Mouse (Mus musculus) spleen, postnatal 4 days (tissue): Measurements from ENCODE around the gene Slc12a4.
A peak's percentile ranks its signal among the peaks of the same experiment; 100 is the strongest.

Source experiments
- DNase-seq, 2 experiments: peaks; one replicate each; pipeline ENCODE4 v3.0.0; 2022; ENCODE audit warnings: low spot score in 2 of 2

The Slc12a4 gene

DNA sequence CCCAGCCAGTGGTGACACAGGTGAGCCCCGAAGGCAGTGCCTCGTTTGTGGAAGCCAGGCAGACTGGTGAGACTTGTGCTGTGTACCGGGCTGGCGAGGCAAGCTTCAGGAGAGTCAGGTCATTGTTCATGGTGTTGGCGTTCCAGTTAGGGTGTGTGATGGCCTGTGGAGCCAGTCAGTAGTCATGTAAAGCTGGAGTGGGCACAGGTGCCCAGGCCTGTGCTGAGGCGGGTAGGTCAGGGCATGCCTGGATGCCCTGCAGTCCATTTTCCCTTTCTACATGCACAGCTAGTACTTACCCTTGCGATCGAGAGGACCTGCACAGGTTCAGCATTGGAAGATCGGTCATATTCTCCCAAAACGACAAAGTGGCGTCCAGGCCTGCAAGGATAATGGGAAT lies 33.4 kb downstream of the Slc12a4 start:
- peak in 1 of 2 experiments; percentile 61 for DNase-seq

DNA sequence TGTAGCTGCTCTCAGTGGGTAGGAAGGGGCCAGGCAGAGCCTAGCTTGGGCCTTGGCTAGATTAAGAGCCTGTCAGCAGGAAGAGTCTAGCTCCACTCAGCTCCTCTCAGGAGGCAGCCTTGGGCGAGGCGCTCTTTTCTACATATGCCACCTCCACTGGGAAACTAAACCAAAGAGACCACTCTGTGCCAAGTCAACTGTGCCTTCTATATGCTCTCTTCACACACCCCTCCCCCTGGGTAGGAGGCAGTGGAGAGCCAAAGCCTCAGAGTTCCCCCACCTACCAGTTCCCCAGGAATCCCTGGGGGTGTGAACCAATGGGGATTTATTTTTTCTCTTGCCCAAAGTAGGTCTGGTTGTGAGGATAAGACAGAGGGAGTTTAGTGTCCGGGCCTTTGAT lies 34.6 kb downstream of the Slc12a4 start:
- no peak for DNase-seq

DNA sequence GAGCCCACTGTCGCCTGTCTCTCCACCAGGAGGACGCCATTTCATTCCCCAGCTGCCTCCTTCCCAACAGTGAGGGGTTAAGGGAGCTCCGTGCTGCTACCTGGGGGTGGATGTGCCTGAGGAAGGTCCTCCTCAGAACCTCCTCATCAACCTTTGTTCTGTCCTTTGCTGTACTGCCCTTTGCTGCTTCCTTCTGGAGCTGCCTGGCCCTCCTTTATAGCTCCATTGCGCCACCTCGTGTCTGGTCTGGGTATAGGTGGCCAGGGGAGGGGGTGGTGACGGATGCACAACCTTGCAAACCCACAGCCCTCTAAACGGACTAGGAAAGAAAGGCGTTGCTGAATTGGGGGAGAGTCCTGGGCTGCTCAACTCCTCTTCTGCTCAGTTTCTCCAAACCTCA lies 35.3 kb downstream of the Slc12a4 start:
- DNase-seq, result peak; percentile 87 to 98

DNA sequence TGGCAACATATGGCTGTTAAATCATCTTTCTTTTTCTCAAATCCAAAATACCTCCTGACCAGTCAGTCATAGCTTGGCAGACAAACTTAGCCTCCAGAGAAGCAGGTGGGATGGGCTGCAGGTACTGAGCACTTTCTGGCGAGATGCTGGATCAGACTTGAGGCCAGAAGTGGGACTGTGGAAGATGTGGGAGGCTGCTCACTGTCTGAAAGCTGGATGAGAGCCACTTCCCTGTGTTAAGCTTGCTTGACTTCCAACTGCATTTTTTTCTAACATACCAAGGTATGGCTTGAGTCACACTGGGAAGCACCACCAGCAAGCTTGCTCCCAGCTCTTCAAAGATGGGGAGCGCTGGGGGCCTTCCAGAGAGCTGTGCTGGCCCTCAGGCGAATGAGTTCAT lies 40.8 kb downstream of the Slc12a4 start:
- DNase-seq, result no peak

DNA sequence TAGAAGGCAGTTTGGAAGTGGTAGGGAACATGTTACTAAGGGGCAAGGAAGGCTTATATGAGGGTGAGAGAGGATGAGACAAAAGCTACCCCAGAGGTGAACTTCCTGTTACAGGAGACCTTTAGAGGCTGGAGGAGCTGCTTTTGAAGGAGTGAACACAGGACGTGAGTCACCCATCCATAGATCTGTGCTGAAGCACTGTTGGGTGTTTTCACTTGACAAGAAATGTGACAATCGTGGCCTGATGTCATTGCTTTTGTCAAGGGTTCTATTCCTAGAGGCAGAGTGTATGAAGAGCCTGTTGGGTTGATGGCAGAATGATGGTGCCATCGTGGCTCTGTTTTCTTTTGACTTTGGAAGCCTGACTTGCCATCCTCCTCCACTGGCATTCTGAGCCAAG lies 46.5 kb downstream of the Slc12a4 start:
- DNase-seq, result no peak

DNA sequence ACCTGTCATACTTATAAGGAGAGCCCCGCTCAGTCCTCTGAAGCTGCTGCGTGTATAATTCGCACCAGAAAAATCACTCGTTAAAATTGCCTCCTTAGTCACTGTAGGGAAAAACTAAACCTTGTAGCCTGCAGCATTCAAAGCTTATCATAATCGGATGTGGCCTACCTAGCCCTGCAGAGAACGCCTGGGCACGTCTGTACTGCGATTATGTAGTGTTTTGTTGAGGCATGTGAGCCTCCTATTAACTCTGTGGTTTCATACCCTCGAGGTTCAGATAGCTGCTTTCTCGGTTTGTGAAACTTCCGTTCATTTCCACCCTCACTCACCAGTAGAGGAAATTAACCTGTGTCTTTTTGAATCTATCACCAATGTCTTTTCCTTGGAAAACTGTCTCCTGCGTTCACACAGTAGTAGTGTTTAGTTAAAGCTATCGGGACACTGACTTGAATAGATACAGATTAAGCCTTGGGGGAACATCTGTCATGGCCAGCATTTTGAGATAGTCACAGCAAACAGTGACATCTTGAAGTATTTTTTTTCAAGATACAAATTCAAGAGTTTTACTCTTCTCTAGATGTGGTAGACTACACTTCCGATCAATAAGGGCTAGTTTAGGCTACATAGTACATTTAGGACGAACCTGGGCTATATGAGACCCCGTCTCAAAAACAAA lies 64.8 kb downstream of the Slc12a4 start:
- DNase-seq, result no peak

DNA sequence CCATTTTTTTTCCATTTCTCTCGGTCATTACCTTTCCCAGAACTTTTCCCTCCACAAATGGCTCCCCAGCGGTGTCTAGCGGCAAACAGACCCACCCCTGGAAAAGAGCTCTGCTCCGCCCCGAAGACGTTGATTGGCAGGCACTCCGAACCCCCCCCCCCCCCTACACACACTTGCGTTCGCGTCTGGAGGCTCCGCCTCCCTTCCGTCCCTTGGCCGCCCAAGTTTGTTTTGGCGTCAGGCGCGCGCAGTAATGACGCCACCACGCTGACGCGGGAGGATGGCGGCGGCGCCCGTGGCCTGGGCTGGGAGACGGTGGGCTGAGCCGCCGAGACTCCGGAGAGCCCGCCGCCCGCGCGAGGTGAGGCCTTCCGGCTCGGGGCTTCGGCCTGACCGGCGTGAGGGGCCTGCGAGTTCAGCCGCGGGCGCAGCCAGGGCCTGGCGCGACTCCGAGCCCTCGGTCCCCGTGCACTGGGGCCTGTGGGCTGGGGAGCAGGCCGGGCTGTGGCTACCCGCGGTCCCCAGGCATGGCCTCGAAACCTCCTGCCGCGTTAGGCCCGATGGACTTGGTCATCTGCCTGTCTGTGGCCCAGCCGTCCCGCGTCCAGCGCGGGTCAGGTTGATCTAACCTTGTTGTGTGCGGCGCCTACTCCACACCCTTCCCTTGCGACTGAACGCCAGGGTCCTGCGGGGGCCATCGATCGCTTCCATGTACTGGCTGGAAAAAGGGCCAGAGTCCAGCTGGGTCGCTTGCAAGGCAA lies 65.5 kb downstream of the Slc12a4 start, which contains the start of gene Pskh1:
Gene Pskh1, plus strand, starts transcription at position 262 of the 761 bp plus-strand sequence.
- peak; percentile 89 to 95 for DNase-seq

DNA sequence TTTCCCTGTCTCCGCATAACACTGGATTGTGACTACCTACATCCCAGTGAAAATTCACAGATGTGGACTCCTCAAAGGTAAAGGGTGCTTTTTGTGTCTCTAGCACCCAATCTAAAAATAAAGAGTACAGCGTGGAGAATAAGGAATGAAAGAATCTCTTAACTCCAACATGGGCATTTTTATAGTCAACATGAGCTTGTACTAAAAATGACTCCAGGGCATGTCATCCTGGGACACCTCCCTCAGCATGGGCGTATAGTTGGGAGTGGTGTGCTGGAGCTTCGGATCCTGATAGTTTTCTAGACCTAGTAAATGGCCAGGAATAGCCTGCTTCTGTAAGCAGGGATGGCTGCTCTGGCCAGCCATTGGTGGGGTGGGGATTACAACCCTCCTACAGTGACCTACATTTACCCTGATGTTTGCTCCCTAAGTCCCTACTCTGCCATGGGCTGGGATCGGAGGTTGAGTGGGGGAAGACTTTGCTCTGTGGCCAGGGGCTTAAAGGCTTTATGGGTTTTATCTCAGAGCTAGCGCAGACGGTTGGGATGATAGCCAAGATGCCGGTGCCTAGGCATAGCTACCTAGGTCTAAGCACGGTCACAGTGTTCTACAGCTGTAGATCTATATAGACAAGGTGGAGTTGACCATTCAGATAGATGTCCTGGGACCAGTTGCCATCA lies 68.0 kb downstream of the Slc12a4 start:
- DNase-seq, result no peak
